Mouse (Mus musculus): ENCODE results near the gene Prr15. TPM values are rescaled to one million over a fixed set of nuclear protein-coding genes. Genes with fewer than 3 reads are reported as not detected.

Prr15 gene
- polyA plus RNA-seq, 1 experiment from 2014 or later, result 3.1 TPM

Other genes with a start within 250 kb of the Prr15 start
- 2.6 and 3.0 TPM in 2 replicates for gene Wipf3, start 103.8 kb downstream of the Prr15 start, polyA plus RNA-seq (2014; fragmentation: Nextera tagmentation; extraction: Ambion mirVana)
- gene Scrn1, start 240.7 kb downstream of the Prr15 start, polyA plus RNA-seq (2014; fragmentation: Nextera tagmentation; extraction: Ambion mirVana), result 125 and 134 TPM in 2 replicates

Measured in forebrain, embryonic 14.5 days (tissue).